15 mouse cellular contexts compared by ENCODE assay signal in the genomic region with DNA sequence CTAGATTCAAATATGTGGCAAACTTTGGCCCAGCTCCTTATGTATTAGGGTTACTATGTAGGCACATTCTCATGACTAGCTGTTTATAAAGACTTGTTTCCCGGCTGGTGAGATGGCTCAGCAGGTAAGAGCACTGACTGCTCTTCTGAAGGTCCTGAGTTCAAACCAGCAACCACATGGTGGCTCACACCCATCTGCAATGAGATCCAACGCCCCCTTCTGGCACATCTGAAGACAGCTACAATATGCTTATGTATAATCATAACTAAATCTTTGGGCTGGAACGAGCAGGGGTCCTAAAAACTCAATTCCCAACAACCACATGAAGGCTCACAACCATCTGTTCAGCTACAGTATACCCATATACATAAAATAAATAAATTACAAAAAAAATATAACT. TPM values are rescaled to one million over a fixed set of nuclear protein-coding genes. Genes with fewer than 3 reads are reported as not detected.
DNase-seq lines count a peak whose midpoint lies in the region; ATAC-seq and TF ChIP-seq lines count a peak whose summit lies in the region.
"Had no signal": no experiment of that assay in that cellular context is flagged by ENCODE, and none has a peak within 500 bp of the region (broad histone marks: within the 10 kb centered on the region; RNA-seq: fewer than 3 reads in every experiment).

No protein-coding gene starts in this region.

- H3K36me3 ChIP-seq in intestine, postnatal 0 days (ENCODE audit: control insufficient read depth, insufficient read depth), result peaks cover 89% of the 10 kb centered on the region
- peaks cover 78% of the 10 kb centered on the region for H3K36me3 ChIP-seq in intestine, embryonic 15.5 days
- peaks cover 0 to 10% of the 10 kb centered on the region in 2 experiments; a peak in 1 of 4 replicates for H3K36me3 ChIP-seq in MEL (ENCODE audit: control insufficient read depth in 1 of 2, insufficient read depth in 2 of 2, low read length in 2 of 2)

- TF ChIP-seq EP300 in MEL (IDR thresholded peaks at IDR 0.05; ENCODE audit: low read depth in 1 of 2, low read length in 2 of 2), result no peak

- H3K9ac ChIP-seq in intestine, postnatal 0 days (ENCODE audit: low read depth, low read length), result no peak overlapping the region
- no peak overlapping the region for H3K9ac ChIP-seq in intestine, embryonic 15.5 days
- H3K9ac ChIP-seq in MEL (ENCODE audit: control insufficient read depth, low read depth, low read length, poor library complexity, severe bottlenecking), result no peak overlapping the region
- H3K9ac ChIP-seq: heart, embryonic 13.5 days; hindbrain, embryonic 12.5 days; liver, embryonic 15.5 days had no signal

- TF ChIP-seq RAD21 in MEL (IDR thresholded peaks at IDR 0.05; ENCODE audit: low read depth, low read length), result no peak; the same call in 1 of the 2 replicates

- peak; percentile 34 for DNase-seq in thymus, postnatal 0 days (ENCODE audit: low spot score)
- DNase-seq in thymus, postnatal 36 days, result no peak
- peak; percentile 49 for DNase-seq in MEL (ENCODE audit: low read depth, low spot score)
- no peak for DNase-seq in adrenal gland, adult 8-10 months
- DNase-seq in cerebellum, postnatal 14 days, result no peak
- DNase-seq: cerebellum, adult 8-10 months; kidney, adult 8-10 months; right cerebral cortex, postnatal 25 days had no signal

- WGBS in intestine, postnatal 0 days, result 77% methylated on average over 3 of the region's 3 CpGs
- WGBS in intestine, embryonic 15.5 days, result 72% methylated on average over 3 of the region's 3 CpGs

- H3K4me1 ChIP-seq in intestine, postnatal 0 days (replicated peaks; ENCODE audit: control insufficient read depth, insufficient read depth, low read length), result no peaks in the 10 kb centered on the region
- H3K4me1 ChIP-seq in intestine, embryonic 15.5 days (replicated peaks), result no peaks in the 10 kb centered on the region
- no peaks in the 10 kb centered on the region for H3K4me1 ChIP-seq in MEL (ENCODE audit: control insufficient read depth in 1 of 2, insufficient read depth in 2 of 2, low read length in 2 of 2)
- H3K4me1 ChIP-seq: forebrain, embryonic 10.5 days; heart, embryonic 13.5 days; hindbrain, embryonic 12.5 days; liver, embryonic 15.5 days had no signal

- ATAC-seq in intestine, postnatal 0 days, result no peak
- ATAC-seq in intestine, embryonic 15.5 days, result no peak

- TF ChIP-seq POLR2A in MEL (IDR thresholded peaks at IDR 0.05; ENCODE audit: control insufficient read depth in 1 of 2, insufficient read depth in 1 of 2, low read depth in 1 of 2, low read length in 2 of 2, poor library complexity in 1 of 2), result no peak

- H3K9me3 ChIP-seq in intestine, postnatal 0 days (ENCODE audit: control insufficient read depth), result no peaks in the 10 kb centered on the region
- no peaks in the 10 kb centered on the region for H3K9me3 ChIP-seq in intestine, embryonic 15.5 days
- H3K9me3 ChIP-seq in MEL (replicated peaks; ENCODE audit: insufficient read depth, low read length), result no peaks in the 10 kb centered on the region
- H3K9me3 ChIP-seq: forebrain, embryonic 10.5 days; G1E; heart, embryonic 13.5 days; hindbrain, embryonic 12.5 days; liver, embryonic 15.5 days had no signal

- TF ChIP-seq CTCF in intestine, postnatal 0 days (IDR thresholded peaks at IDR 0.05; ENCODE audit: low read depth), result peak; percentile 53
- TF ChIP-seq CTCF in MEL (IDR thresholded peaks at IDR 0.05 in 2 of 3, conservative IDR thresholded peaks at IDR 0.05 in 1 of 3; ENCODE audit: control insufficient read depth in 1 of 3, insufficient read depth in 1 of 3, low read depth in 2 of 3, low read length in 3 of 3, poor library complexity in 1 of 3, severe bottlenecking in 1 of 3), result peak; percentile 25 to 54 (median 34); a peak in 5 of 6 replicates

- no peaks in the 10 kb centered on the region for H3K27me3 ChIP-seq in intestine, postnatal 0 days (replicated peaks; ENCODE audit: control insufficient read depth, insufficient read depth, low read length)
- no peaks in the 10 kb centered on the region for H3K27me3 ChIP-seq in intestine, embryonic 15.5 days (replicated peaks)
- H3K27me3 ChIP-seq in MEL (ENCODE audit: control insufficient read depth in 1 of 2, insufficient read depth in 2 of 2, low read length in 2 of 2), result no peaks in the 10 kb centered on the region
- H3K27me3 ChIP-seq: heart, embryonic 13.5 days; hindbrain, embryonic 12.5 days; liver, embryonic 15.5 days had no signal

- no peak overlapping the region for H3K4me3 ChIP-seq in intestine, postnatal 0 days (ENCODE audit: low read depth, low read length)
- no peak overlapping the region for H3K4me3 ChIP-seq in intestine, embryonic 15.5 days (replicated peaks)
- H3K4me3 ChIP-seq in MEL (ENCODE audit: control insufficient read depth in 1 of 2, insufficient read depth in 1 of 2, low read depth in 2 of 2, low read length in 2 of 2), result no peak overlapping the region
- H3K4me3 ChIP-seq: forebrain, embryonic 10.5 days; heart, embryonic 13.5 days; hindbrain, embryonic 12.5 days; liver, embryonic 15.5 days had no signal

- no peak overlapping the region; the same call in 1 of the 2 replicates for H3K27ac ChIP-seq in intestine, postnatal 0 days (ENCODE audit: low read depth, low read length)
- no peak overlapping the region for H3K27ac ChIP-seq in intestine, embryonic 15.5 days
- H3K27ac ChIP-seq in MEL (ENCODE audit: control insufficient read depth, low read depth, low read length), result no peak overlapping the region
- H3K27ac ChIP-seq: forebrain, embryonic 10.5 days; heart, embryonic 13.5 days; hindbrain, embryonic 12.5 days; liver, embryonic 15.5 days had no signal

- no peaks in the 10 kb centered on the region for H3K79me2 ChIP-seq in MEL (ENCODE audit: control insufficient read depth, insufficient read depth, low read length, poor library complexity)

- no peak overlapping the region for H3K4me2 ChIP-seq in intestine, postnatal 0 days (replicated peaks; ENCODE audit: low read depth)
- no peak overlapping the region for H3K4me2 ChIP-seq in intestine, embryonic 15.5 days (replicated peaks)
- H3K4me2 ChIP-seq: heart, embryonic 13.5 days; hindbrain, embryonic 12.5 days; liver, embryonic 15.5 days had no signal

TF ChIP-seq in MEL, 35 proteins besides CTCF, POLR2A, EP300 and RAD21:
- no peak for TF ChIP-seq ZMIZ1 (IDR thresholded peaks at IDR 0.05; ENCODE audit: low read depth, low read length)
- TF ChIP-seq KAT2A (conservative IDR thresholded peaks at IDR 0.05; ENCODE audit: low read depth, low read length), result no peak
- peak; percentile 50 for TF ChIP-seq SMC3 (IDR thresholded peaks at IDR 0.05; ENCODE audit: low read depth, low read length)

RNA-seq across cellular contexts. Expression of gene Ncf1, which starts 24.4 kb away (rescaled TPM):
- polyA plus RNA-seq in intestine, postnatal 0 days (2015; fragmentation: Nextera tagmentation; extraction: Ambion mirVana), result 2.1 TPM in 2 replicates
- polyA plus RNA-seq in intestine, embryonic 15.5 days (2015; fragmentation: Nextera tagmentation; extraction: Ambion mirVana), result 4.2 and 6.0 TPM in 2 replicates
- 9.6 and 10.3 TPM in 2 replicates for polyA plus RNA-seq in thymus, postnatal 0 days (2015; fragmentation: Nextera tagmentation; extraction: Ambion mirVana)
- 0.58 and 0.59 TPM in 2 replicates for total RNA-seq in MEL (2012; rRNA removed)
- polyA plus RNA-seq in MEL (2012; ENCODE audit: insufficient read depth in 1 of 2, insufficient read length in 2 of 2, low read depth in 1 of 2, low replicate concordance in 2 of 2, missing spikeins in 1 of 2), result 1 to 10 TPM in 1 of 2 experiments, not detected in 1; 3.3 TPM
- total RNA-seq in adrenal gland, adult 8-10 months (2022), result 10 to 100 TPM in 1 of 4 experiments, 1 to 10 TPM in 3; 6.7 to 10.7 (median 8.3) TPM

Comparison
In these comparisons a context has a peak if more than half of its experiments do, and no peak if none do; other contexts are left out.
1. DNase-seq: peak in thymus, postnatal 0 days (single experiment) and MEL (single experiment); none in thymus, postnatal 36 days (0 of 2), adrenal gland, adult 8-10 months (single experiment) and cerebellum, postnatal 14 days (0 of 2).